Mouse (Mus musculus): ENCODE data around the gene Bet1l. TPM values are rescaled to one million over a fixed set of nuclear protein-coding genes. Genes with fewer than 3 reads are reported as not detected.

Bet1l gene
- total and polyA plus RNA-seq, 3 experiments = 13.1 to 24.3 (median 13.8) TPM

DNA sequence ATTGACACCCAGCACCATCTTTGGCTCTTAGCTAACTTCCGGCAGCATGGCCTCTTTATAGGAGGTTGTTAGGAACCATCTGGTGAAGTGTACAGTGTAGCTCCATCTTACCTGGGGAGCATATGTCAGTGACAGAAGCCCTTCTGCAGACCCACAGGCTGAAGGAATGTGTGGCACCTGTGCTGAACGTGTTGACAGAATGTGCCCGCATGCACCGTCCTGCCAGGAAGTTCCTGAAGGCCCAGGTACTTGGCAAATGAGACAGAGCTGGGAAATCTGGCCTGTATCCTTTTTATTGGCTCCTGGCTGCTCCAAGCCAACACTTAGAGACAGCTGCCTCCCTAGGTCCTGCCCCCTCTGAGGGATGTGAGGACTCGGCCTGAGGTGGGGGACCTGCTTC lies 3.4 kb upstream of the Bet1l start:
- peaks cover 65 to 75% of the 10 kb centered on the region in 2 experiments for H3K36me3 ChIP-seq (replicated peaks in 1 of 2; ENCODE audit: control insufficient read depth in 1 of 2, insufficient read depth in 1 of 2, low read length in 1 of 2)
- DNase-seq (ENCODE audit: extremely low read depth) = no peak
- no peak overlapping the region for H3K9ac ChIP-seq (ENCODE audit: insufficient read depth, low read depth)
- in situ Hi-C loops (cut with MboI; ENCODE audit: low pct_ligation_motif_present, low pct_unique_long_range_greater_than_20kb, low sequenced_read_pairs) (no loop called here), dilution Hi-C loops (cut with MboI; ENCODE audit: extremely low pct_ligation_motif_present, extremely low pct_unique_long_range_greater_than_20kb, low sequenced_read_pairs) (no loop called here)
- TF ChIP-seq EP300 (IDR thresholded peaks at IDR 0.05; ENCODE audit: low read length) = no peak
- TF ChIP-seq HCFC1 (IDR thresholded peaks at IDR 0.05; ENCODE audit: low read depth, low read length) = no peak
- TF ChIP-seq MEF2A (IDR thresholded peaks at IDR 0.05; ENCODE audit: borderline replicate concordance, low read depth, low read length) = no peak
- TF ChIP-seq CHD1 (IDR thresholded peaks at IDR 0.05; ENCODE audit: low read depth, low read length) = no peak
- TF ChIP-seq RAD21 (IDR thresholded peaks at IDR 0.05; ENCODE audit: low read depth, low read length) = no peak
- no peak for TF ChIP-seq MYC (IDR thresholded peaks at IDR 0.05; ENCODE audit: low read depth, low read length)
- no peak for TF ChIP-seq NRF1 (IDR thresholded peaks at IDR 0.05; ENCODE audit: low read depth, low read length)
- TF ChIP-seq USF1 (IDR thresholded peaks at IDR 0.05; ENCODE audit: low read depth, low read length) = no peak
- no peak for TF ChIP-seq JUN (IDR thresholded peaks at IDR 0.05; ENCODE audit: insufficient read depth, low read depth, low read length)
- no peak for TF ChIP-seq RCOR1 (conservative IDR thresholded peaks at IDR 0.05; ENCODE audit: low read depth, low read length)
- no peak overlapping the region for H3K4me2 ChIP-seq (ENCODE audit: insufficient read depth, low read depth, poor library complexity, severe bottlenecking)
- no peak overlapping the region for H3K27ac ChIP-seq (ENCODE audit: insufficient read depth, low read depth)
- H3K79me2 ChIP-seq (replicated peaks; ENCODE audit: control insufficient read depth, extremely low read depth, insufficient read depth, poor library complexity, severe bottlenecking) = peaks cover 25% of the 10 kb centered on the region
- H3K9me3 ChIP-seq (replicated peaks; ENCODE audit: low read length) = no peaks in the 10 kb centered on the region
- no peak overlapping the region for H3K4me3 ChIP-seq (replicated peaks in 1 of 3; ENCODE audit: low read depth in 2 of 3, low read length in 2 of 3, poor library complexity in 1 of 3)
- no peaks in the 10 kb centered on the region for H3K27me3 ChIP-seq (replicated peaks)
- peaks cover 17 to 24% of the 10 kb centered on the region in 2 experiments for H3K4me1 ChIP-seq (ENCODE audit: control insufficient read depth in 1 of 2, insufficient read depth in 2 of 2)

DNA sequence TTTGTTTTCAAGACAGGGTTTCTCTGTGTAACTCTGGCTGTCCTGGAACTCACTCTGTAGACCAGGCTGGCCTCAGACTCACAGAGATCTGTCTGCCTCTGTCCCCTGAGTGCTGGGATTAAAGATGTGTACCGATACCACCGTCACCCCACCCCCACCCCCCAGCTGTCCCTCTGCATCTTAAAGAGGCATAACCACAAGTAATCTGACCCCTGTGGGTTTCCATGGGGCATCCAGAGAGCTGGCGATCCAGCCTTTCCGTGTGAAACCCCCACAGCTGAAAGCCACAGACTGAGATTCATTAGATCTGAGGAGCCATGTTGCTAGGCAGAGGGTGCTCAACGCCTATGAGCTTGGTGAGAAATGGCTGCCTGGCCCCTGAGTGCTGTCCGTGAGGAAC lies 2.6 kb upstream of the Bet1l start:
- Histone ChIP-seq H3K9ac (ENCODE audit: insufficient read depth, low read depth) (no peak overlapping the region), H3K4me1 (ENCODE audit: control insufficient read depth in 1 of 2, insufficient read depth in 2 of 2) (peaks cover 20 to 29% of the 10 kb centered on the region in 2 experiments), H3K27ac (ENCODE audit: insufficient read depth, low read depth) (no peak overlapping the region), H3K4me3 (replicated peaks in 1 of 3; ENCODE audit: low read depth in 2 of 3, low read length in 2 of 3, poor library complexity in 1 of 3) (no peak overlapping the region), H3K79me2 (replicated peaks; ENCODE audit: control insufficient read depth, extremely low read depth, insufficient read depth, poor library complexity, severe bottlenecking) (peaks cover 32% of the 10 kb centered on the region), H3K4me2 (ENCODE audit: insufficient read depth, low read depth, poor library complexity, severe bottlenecking) (0 out of 2 replicates have a peak overlapping the region, but pooled peaks have one; percentile 4), H3K36me3 (replicated peaks in 1 of 2; ENCODE audit: control insufficient read depth in 1 of 2, insufficient read depth in 1 of 2, low read length in 1 of 2) (peaks cover 58 to 70% of the 10 kb centered on the region in 2 experiments), H3K9me3 (replicated peaks; ENCODE audit: low read length) (no peaks in the 10 kb centered on the region), H3K27me3 (replicated peaks) (no peaks in the 10 kb centered on the region)
- no peak for DNase-seq (ENCODE audit: extremely low read depth)
- in situ Hi-C loops (cut with MboI; ENCODE audit: low pct_ligation_motif_present, low pct_unique_long_range_greater_than_20kb, low sequenced_read_pairs) = no loop called here
- dilution Hi-C loops (cut with MboI; ENCODE audit: extremely low pct_ligation_motif_present, extremely low pct_unique_long_range_greater_than_20kb, low sequenced_read_pairs) = no loop called here
- TF ChIP-seq UBTF (IDR thresholded peaks at IDR 0.05; ENCODE audit: low read depth, low read length) (no peak), NRF1 (IDR thresholded peaks at IDR 0.05; ENCODE audit: low read depth, low read length) (no peak), MAX (IDR thresholded peaks at IDR 0.05; ENCODE audit: low read length) (no peak), E2F4 (IDR thresholded peaks at IDR 0.05; ENCODE audit: insufficient replicate concordance, low read depth, low read length) (no peak), NELFE (IDR thresholded peaks at IDR 0.05; ENCODE audit: low read depth, low read length) (no peak), MAZ (IDR thresholded peaks at IDR 0.05; ENCODE audit: low read depth, low read length) (no peak), ETS1 (conservative IDR thresholded peaks at IDR 0.05; ENCODE audit: low read depth, low read length) (no peak), ZC3H11A (IDR thresholded peaks at IDR 0.05; ENCODE audit: low read depth, low read length) (no peak), IRF4 (IDR thresholded peaks at IDR 0.05; ENCODE audit: low read depth, low read length) (no peak), JUND (conservative IDR thresholded peaks at IDR 0.05; ENCODE audit: low read depth, low read length) (no peak), BHLHE40 (IDR thresholded peaks at IDR 0.05; ENCODE audit: low read depth, low read length) (no peak), TCF12 (IDR thresholded peaks at IDR 0.05; ENCODE audit: low read depth, low read length) (no peak), CHD2 (IDR thresholded peaks at IDR 0.05; ENCODE audit: low read length) (no peak), GABPA (IDR thresholded peaks at IDR 0.05; ENCODE audit: insufficient replicate concordance, low read depth, low read length) (no peak)

Data from CH12.LX (cell line).